Mouse (Mus musculus) gastrocnemius, postnatal 25 days (tissue): ENCODE results near the gene Vpreb2. TPM values are rescaled to one million over a fixed set of nuclear protein-coding genes. Genes with fewer than 3 reads are reported as not detected.
"Not testable (repeated sequence)": the region's sequence is repeated elsewhere in the genome, so short reads cannot be mapped to it uniquely, and the experiment has no call there.

Experiments
- DNase-seq: peaks from one replicate; pipeline ENCODE4 v3.0.0; 2022
- long read RNA-seq, 2 experiments: library from polyadenylated mRNA; stranded (forward); transcript quantifications; one replicate each; pipeline ENCODE4 v2.0.0; 2021
- total RNA-seq, 2 experiments: library from RNA; stranded (reverse); gene quantifications; 1 replicate in 1 of 2; 2 replicates in 1 of 2; pipeline ENCODE4 v1.2.3; 2021

Vpreb2 gene
- total RNA-seq: not detected
- long read RNA-seq, experiment 1: 0 reads
- long read RNA-seq, experiment 2: 0 reads

GRCm38 (mm10) chr16:17980128-17980527 lies at the start of gene Vpreb2:
TSS of gene Vpreb2 (plus strand) at chr16:17980428.
- no peak for DNase-seq

- no peak for DNase-seq
Observed at GRCm38 (mm10) chr16:17931906-17932460, 48.2 kb upstream of the Vpreb2 start.

GRCm38 (mm10) chr16:17933594-17934444 lies 46.4 kb upstream of the Vpreb2 start:
- no peak for DNase-seq

- no peak for DNase-seq
Observed at GRCm38 (mm10) chr16:17934445-17934910, 45.8 kb upstream of the Vpreb2 start.

GRCm38 (mm10) chr16:17936776-17937175 lies 43.5 kb upstream of the Vpreb2 start:
- DNase-seq: no peak

GRCm38 (mm10) chr16:17938187-17938586 lies 42.0 kb upstream of the Vpreb2 start:
- DNase-seq: no peak

- DNase-seq: peak; percentile 36
Observed at GRCm38 (mm10) chr16:17938821-17939220, 41.4 kb upstream of the Vpreb2 start.

- no peak for DNase-seq
Observed at GRCm38 (mm10) chr16:17939255-17939751, 40.9 kb upstream of the Vpreb2 start.

- DNase-seq: no peak
Observed at GRCm38 (mm10) chr16:17943466-17943865, 36.8 kb upstream of the Vpreb2 start.

GRCm38 (mm10) chr16:17945081-17945831 lies 35.0 kb upstream of the Vpreb2 start:
- DNase-seq: no peak

- no peak for DNase-seq
Observed at GRCm38 (mm10) chr16:17949421-17949877, 30.8 kb upstream of the Vpreb2 start.

- no peak for DNase-seq
Observed at GRCm38 (mm10) chr16:17950068-17950467, 30.2 kb upstream of the Vpreb2 start.

GRCm38 (mm10) chr16:17951618-17952017 lies 28.6 kb upstream of the Vpreb2 start:
- DNase-seq: no peak

- DNase-seq: not testable (repeated sequence)
Observed at GRCm38 (mm10) chr16:17956052-17956638, 24.1 kb upstream of the Vpreb2 start.

- no peak for DNase-seq
Observed at GRCm38 (mm10) chr16:17962091-17962490, 18.1 kb upstream of the Vpreb2 start.

- DNase-seq: no peak
Observed at GRCm38 (mm10) chr16:17971853-17972252, 8.4 kb upstream of the Vpreb2 start.

GRCm38 (mm10) chr16:17977840-17978239 lies 2.4 kb upstream of the Vpreb2 start:
- DNase-seq: not testable (repeated sequence)

GRCm38 (mm10) chr16:17983201-17983600 lies 3.0 kb downstream of the Vpreb2 start:
- no peak for DNase-seq

- DNase-seq: no peak
Observed at GRCm38 (mm10) chr16:17984231-17984630, 4.0 kb downstream of the Vpreb2 start.

GRCm38 (mm10) chr16:17985078-17985477 lies 4.8 kb downstream of the Vpreb2 start:
- no peak for DNase-seq

GRCm38 (mm10) chr16:17986456-17987132 lies 6.4 kb downstream of the Vpreb2 start:
- DNase-seq: no peak
